Mouse (Mus musculus): Measurements from ENCODE around the gene Creb3.
"Not testable (repeated sequence)": the region's sequence is repeated elsewhere in the genome, so short reads cannot be mapped to it uniquely, and the experiment has no call there.

The Creb3 gene

DNA sequence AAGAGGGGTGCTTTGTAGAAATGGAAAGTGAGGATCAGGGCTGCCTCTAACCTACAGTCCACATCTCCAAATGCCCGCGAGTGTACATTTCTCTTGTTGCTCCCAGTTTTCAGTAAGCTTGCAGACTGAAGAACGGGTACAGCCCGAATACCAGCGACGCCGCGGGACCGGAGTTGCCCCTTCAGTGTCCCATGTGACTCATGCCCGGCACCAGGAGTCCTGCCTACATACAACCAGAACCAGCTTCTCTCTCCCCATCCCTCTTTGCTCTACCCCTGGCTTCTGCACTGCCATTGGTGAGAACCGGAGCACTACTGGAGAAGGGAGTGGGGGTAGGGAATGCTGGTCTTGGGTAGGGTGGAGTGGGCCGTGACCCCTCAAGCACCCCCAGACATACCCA, 19.2 kb downstream of the Creb3 start:
- DNase-seq (ENCODE audit: low read depth in 2 of 2, low spot score in 2 of 2) = no peak

DNA sequence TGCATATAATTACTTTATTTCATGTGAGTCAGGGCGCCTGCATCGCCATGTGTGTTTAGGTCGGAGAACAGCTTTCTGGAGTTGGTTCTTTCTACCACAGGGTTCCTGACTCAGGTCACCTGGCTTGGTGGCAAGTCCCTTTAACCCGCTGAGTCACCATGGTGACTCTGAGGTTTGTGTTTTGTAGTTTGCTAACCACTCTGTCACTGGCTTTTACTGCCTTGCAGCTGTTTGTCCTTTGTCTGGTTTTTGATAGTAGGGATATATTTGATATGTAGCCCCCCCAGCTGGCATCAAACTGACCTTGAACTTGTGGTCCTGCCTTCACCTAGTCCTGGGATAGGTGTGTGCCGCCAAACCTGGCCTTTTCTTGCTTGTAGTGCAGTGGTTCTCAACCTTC, 20.1 kb downstream of the Creb3 start:
- no peak for DNase-seq (ENCODE audit: low read depth in 2 of 2, low spot score in 2 of 2)

DNA sequence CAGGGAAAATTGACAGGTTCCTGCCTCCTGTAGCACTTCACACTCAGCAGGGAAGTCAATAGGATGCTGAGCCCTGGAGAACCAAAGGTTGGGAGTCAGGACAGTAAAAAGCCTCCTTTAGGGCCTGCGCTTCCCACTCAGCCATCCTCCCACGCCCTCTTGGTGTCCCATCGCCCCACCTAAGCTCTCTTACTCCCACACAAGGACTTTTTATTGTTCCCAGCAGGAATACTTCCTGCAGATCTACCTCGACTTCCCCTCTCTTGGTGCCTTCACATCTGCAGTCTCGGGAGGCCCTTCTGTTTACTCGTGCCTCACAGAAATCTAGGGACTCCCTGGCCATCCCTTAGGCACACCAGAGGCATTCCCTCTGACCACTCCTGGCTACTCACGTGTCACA, 21.3 kb downstream of the Creb3 start:
- DNase-seq (ENCODE audit: low read depth in 2 of 2, low spot score in 2 of 2) = no peak

DNA sequence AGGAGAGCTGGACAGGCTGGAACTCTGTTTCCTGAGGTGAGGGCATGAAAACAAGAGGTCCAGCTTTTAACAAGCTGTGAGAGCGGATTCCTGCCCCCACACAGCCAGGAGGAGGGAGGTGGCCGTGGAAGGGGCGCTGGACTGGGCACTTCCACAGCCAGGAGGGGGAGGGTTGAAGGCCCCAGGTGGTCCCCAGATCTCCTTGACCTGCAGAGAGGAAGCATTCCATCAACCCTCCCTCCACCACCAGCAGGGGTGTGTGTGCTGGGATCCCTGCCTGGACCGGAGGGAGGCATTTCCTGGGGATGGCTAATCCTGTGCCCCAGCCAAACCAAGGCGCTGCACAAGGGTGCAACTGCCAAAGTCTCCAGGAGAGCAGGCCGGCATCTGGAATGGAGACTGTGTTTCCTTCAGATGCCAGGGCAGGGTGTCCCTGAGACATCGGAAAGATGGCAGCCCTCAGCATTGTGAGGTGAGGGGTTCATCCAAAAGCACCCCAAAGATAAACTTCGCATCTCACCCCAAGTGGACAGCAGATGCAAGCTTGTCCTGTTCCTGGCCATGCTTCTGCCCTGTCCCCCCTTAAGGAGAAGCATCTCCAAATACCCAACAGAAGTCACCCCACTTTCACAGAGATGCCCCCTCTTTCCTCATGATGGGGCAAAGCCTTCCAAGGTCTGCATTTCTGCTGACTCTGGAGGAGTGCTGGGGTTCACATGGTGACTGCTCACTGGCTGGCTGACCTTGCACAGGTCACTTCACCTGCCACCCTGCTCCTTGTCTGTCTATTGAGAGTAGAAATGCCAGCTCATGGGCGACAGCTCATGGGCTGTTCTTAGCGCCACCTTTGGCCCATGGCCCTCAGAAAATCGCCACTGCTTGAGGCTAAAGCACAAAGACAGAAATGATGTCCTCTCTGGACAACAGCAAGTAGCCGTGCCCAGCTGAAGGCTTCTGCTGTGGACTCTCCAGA, 22.6 kb downstream of the Creb3 start, which contains the start of gene Msmp:
TSS of gene Msmp (minus strand) at position 51 of the 973 bp plus-strand sequence.
- no peak for DNase-seq (ENCODE audit: low read depth in 2 of 2, low spot score in 2 of 2)

DNA sequence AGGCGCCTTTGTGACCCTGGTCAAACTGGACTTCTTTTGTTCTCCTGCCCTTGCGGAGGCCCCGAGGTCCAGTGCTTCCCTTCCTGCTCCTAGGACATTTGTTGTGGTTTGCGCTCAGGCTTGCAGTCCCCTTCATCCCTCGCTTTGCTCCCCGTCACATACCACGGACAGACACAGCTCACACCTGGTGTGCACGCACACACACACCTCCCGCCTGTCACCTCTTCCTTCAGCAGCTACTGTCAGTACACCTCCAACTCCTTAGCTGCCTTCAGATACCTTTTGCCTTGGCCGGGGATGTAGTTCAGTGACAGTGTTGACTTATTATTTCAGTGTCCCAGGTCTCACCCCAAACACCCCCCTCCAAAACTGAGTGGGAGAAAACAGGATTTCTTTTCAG, 23.6 kb downstream of the Creb3 start:
- no peak for DNase-seq (ENCODE audit: low read depth in 2 of 2, low spot score in 2 of 2)

DNA sequence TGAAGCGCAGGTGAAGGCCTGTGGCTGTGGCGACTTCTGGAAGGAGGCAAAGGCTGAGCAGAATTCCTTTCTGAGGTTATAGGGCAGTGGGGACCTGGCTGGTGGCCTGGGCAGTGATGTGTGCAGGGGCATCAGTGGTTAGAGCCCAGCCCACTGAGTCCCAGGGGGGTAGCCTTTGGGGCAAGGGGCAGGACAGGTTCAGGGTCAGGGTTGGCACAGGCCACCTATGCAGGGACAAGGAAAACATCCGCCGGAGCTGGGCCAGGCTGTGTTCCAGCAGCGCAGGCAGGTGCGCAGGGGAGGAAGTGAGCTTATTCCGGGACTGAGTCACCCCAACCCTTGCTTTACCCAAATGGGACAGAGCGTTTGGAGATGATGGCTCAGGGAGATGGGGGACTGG, 24.3 kb downstream of the Creb3 start:
- DNase-seq (ENCODE audit: low read depth in 2 of 2, low spot score in 2 of 2) = no peak

DNA sequence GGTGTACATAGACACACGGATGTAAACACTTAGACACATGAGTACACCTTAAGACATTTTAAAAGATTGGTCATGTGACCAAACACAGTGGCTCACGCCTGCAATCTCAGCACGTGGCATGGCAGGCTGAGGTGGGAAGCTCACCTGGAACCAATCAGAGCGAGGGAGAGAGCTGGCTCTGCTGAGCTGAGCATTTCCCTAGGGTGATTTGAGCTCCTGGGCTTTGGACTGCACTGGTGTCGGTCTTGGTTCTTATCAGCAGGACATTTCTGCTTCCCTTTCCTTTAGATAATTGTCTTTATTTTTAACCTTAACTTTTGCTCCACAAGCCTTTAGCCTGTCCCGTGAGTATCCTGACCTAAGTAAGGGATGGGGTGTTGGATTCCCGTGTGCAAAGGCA, 25.5 kb downstream of the Creb3 start:
- no peak for DNase-seq (ENCODE audit: low read depth in 2 of 2, low spot score in 2 of 2)

DNA sequence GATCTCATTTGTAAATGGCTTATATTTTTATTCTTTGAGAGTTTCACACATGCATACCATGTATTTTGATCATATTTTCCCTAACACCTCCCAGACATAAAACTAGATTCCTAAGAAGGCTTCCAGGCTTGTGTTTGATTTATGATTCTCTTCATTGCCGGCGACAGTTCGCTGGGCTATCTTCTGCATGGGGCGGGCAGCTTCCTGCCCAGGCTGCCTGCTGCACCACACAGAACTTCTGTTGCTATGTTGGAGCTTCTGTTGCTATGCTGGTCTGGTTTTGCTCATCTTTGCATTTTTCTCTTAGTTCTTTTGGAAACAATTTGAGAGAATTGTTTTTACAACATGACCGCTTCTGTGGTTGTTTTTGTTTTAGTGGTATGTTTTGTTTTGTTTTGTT, 29.4 kb downstream of the Creb3 start:
- no peak for DNase-seq (ENCODE audit: low read depth in 2 of 2, low spot score in 2 of 2)

DNA sequence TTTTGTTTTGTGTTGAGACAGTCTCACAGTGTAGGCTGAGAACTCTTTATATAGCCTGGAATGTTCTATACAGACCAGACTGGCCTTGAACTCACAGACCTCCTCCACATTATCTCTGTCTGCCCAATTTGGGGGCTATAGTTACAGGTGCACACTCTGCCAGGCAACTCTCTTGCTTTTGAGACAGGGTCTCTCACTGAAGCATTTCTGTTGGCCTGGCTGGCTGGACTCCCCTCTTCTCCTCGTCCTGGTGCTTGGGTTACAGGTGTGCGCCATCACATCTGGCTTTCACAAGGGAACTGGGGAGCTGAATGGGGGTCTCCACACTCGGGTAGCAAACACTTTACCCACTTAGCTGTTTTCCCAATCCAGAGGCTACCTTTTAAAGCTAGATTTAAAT, 29.8 kb downstream of the Creb3 start:
- DNase-seq (ENCODE audit: low read depth in 2 of 2, low spot score in 2 of 2) = no peak

DNA sequence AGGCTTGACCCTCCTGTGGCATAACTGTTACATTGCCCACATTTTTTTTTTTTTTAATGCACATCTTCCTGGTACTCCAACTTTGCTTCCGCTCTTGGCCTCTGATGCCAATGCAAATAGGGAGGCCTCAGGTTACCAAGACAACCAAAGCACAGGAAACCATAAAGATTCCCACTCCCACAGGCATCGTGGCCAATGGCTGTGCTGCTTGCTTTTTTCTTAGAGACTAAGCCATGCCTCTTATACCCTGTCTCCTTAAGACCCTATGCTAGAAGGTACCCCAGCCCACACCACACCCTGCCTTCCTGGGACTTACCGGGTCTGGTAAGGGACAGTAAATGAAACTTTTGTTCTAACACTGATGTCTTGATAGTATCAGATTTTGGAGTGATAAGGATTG, 31.3 kb downstream of the Creb3 start:
- DNase-seq (ENCODE audit: low read depth in 2 of 2, low spot score in 2 of 2) = no peak

DNA sequence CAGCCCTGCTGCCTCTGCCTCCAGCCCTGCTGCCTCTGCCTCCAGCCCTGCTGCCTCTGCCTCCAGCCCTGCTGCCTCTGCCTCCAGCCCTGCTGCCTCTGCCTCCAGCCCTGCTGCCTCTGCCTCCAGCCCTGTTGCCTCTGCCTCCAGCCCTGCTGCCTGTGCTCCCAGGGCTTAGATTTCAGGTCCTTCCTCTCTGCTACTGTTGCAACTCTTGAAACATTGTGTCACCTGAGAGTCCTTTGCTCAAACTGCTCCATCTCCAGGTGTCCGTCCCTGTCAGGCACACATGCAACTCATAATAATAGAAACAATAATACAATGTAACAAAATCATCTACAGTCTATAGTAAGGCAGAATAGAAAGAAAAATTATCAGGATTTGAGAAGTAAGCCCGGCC, 34.5 kb downstream of the Creb3 start:
- not testable (repeated sequence) for DNase-seq (ENCODE audit: low read depth in 2 of 2, low spot score in 2 of 2)

DNA sequence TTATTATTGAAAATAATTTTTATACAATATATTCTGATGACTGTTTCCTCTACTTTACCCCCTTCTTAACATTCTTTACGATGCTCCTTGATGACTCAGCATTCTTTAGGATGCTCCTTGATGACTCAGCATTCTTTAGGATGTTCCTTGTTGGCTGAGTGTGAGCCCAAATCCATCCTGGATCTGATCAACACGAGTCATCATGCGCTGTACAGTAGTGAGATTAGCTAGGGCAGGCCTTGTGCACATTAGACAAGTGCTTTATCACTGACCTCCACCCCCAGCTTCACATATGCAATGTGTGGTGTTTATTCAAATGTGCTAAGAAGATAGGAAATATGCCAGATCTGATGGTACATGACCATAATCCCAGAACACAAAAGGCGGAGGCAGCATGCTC, 36.1 kb downstream of the Creb3 start:
- DNase-seq (ENCODE audit: low read depth in 2 of 2, low spot score in 2 of 2) = no peak

DNA sequence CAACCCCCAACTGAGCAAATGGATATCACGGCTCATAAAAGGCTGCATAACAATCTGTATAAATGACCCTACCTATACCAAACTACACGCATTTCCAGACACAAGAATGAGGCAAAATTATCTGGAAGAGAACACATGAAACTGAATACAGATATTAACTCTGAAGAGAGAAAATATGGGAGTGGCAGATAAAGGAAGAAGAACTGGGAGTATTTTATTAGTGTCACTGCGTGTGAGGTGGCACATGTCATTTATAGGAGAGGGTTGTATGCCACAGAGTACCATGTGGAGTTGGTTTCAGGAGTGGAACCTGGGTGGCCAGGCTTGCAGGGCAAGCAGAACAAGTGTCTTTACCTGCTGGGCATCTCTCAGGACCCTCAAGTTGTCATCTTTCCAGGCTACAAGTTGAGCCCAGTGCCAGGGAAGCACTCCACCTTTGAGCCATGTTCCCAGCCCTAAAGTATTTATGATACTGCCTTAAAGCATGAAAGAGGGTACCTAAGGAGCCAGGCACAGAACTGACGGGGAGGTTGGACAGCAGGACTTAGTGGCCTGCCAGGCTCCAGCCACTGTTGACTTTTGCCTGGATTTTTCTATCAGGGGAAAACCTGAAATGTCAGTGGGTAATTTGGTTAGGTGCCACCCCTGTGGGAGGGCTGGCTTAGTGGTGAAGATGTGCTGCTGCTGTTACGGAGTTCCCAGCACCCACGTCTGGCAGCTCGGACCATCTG, 36.7 kb downstream of the Creb3 start:
- DNase-seq (ENCODE audit: low read depth in 2 of 2, low spot score in 2 of 2) = no peak

DNA sequence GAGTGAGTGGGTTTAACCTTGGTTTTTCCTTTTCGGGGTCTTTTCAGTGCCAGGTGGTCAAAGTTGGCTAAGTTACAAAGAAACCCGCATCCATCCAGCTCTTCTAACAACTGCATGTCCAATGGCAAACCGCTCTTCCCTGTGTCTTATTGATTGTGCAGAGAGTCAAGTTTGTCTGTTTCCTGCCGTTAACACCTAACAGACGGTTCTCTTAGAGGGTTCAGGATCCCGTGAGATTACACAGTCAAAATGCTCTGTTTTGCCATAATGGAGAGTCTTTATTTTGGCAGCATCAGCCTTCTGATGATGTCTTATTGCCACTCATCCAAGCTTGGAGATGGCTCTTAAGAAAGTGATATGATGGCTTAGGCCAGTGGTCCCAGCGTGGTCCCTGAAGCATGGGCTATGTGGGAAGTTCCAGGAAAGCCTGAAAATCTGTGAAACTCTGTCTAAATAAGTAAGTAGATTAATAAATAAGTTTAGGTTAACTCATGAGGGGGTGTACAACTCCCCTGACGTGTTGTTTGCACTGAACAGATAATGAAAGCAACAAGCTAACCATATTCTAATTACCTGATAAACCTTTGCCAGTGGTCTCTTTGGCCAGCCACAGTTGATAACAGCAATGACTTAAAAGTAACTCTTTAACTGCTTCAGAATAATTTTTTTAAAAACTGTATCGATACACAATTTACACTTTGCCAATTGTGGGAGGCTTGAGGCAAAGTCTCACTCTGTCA, 38.2 kb downstream of the Creb3 start:
- no peak for DNase-seq (ENCODE audit: low read depth in 2 of 2, low spot score in 2 of 2)

DNA sequence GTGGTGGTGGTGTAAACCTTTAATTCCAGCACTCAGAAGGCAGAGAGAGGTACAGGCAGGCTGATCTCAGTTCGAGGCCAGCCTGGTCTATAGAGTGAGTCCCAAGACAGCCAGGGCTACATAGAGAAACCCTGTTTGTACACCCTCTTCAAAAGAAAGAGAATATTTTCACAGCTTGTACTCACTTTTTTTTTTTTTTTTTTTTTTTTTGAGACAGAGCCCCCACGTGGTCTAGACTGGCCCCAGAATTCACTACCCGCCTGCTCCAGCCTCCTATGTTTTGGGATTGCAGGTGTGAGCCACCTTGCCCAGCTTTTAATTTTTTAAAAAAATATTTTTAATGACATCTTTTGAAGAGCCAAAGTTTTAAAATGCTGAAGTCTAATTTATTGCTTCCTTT, 42.0 kb downstream of the Creb3 start:
- DNase-seq (ENCODE audit: low read depth in 2 of 2, low spot score in 2 of 2) = no peak

DNA sequence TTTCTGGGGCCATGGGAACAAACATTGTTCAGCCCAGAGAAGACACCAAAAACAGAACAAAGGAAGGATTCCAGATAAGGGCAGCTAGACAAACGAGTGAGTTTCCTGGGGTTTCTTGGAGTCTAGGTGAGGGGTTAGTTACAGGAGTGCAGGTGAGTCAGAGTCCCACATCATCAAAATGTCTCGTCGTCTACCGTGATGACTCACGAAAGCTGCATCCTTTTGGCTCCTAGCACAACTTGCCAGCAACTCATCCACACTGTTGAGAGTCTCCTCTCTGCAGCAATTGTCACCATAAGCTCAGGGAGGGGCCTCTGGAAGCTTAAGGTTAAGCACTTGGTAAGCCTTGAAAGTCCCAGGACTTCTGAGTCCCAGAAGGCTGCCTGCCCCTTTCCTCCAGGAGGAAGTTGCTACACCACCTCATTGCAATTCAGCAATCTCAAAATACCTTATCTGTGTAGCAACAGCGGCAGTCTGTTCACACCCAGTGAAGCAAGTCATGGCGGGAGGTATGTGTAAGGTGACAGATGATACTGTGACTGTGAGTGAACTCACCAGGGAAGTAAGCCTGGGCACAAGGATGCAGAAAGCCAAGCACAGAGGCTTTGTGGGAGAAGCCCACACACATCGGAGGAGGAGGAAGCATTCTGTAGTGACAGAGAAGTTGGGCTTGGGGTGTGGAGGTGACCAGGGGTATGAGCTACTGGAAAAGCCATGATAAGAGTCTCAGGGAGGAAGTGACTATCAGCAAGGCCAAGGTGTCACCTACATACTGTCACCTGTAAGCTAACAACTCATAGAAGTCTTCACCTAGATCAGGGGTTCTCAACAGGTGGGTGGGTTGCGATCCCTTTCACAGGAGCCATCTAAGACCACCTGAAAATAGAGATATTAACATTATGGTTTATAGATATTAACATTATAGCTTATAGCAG, 42.9 kb downstream of the Creb3 start:
- DNase-seq (ENCODE audit: low read depth in 2 of 2, low spot score in 2 of 2) = no peak

DNA sequence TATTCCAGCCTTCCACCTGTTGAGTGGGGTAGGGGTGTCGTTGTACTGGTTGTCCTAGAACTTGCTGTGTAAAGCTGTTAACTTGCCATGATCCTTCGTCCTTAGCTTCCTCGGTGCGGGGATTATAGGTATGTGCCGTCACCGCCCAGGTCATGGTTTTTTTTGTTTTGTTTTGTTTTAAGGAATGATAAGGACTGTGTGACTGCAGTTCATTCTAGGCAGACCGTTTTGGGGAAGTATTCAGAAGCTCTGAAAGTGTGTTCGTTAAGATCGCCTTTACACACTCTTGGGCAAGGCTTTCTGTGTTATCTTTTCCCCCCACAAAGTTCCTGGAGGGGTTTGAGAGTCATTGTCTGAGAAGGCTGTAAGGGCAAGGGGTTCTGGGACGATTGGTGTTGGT, 50.4 kb downstream of the Creb3 start:
- DNase-seq (ENCODE audit: low read depth in 2 of 2, low spot score in 2 of 2) = no peak

DNA sequence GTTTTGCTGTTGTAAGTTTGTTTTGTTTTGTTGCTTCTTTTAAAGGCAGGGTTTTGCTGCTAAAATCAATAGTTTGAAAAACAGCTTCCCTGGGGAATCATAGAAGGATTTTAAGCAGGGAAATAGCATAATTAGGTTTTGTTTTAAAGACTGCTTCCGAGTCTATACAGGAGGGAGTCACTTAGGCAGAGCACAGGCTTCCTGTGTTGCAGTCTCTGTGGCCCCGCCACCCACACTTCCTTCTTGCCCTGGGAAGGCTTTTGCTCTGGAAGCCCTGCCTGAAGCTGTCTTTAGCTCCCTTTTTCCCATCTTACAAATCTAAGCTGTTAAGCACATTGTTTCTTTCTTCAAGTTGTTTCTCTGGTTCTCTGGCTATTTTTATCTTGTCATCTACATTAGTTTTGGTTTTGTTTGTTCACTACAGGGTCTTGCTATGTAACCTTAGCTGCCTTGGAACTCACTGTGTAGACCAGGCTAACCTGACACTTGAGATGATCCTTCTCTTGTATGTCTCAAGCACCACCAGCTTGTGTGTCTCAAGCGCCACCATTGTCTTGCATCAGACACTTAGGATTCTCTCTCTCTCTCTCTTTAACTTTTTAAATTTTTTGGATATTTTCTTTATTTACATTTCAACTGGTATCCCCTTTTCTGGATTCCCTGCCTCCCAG, 51.1 kb downstream of the Creb3 start:
- DNase-seq (ENCODE audit: low read depth in 2 of 2, low spot score in 2 of 2) = no peak

Data from CD8-positive naive resting alpha-beta T cell, adult 2 months (primary cell).